Mouse (Mus musculus): ENCODE measurements at regions not wholly inside any gene's neighbourhood (a gene's known extent, or its start where the extent isn't known, plus 50 kb on each side); places are given as distances from the start of the nearest gene placed in this dataset.

DNA sequence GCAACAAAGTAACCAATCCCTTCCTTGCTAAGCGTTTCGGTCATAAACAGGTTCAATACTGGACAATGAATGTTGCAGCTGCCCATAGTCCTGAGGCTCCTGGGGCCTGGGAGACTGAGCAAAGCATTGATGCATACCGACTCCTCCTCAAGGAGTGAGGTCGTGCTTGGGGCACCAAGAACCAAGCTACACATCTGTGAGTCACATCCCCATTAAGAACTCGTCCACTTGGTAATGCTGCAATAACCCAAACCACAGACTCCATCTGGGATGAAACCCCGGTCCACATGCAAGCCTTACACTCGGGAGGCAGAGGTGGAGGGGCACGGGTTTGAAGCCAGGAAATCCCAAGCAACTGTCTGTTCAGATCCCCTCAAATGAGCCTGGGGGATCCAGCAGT lies 85.3 kb upstream of the Ctnnb1 start:
- Histone ChIP-seq H3K4me3 (replicated peaks) (no peak overlapping the region), H3K27me3 (no peaks in the 10 kb centered on the region), H3K9ac (no peak overlapping the region), H3K4me1 (peaks cover 7% of the 10 kb centered on the region), H3K9me3 (replicated peaks) (0 out of 2 replicates have a peak, but pooled peaks cover 3% of the 10 kb centered on the region), H3K27ac (no peak overlapping the region), H3K4me2 (no peak overlapping the region), H3K36me3 (no peaks in the 10 kb centered on the region)
- WGBS, result 58% methylated on average over 8 of the region's 8 CpGs
- no peak for ATAC-seq (replicated peaks; ENCODE audit: low FRiP score)

DNA sequence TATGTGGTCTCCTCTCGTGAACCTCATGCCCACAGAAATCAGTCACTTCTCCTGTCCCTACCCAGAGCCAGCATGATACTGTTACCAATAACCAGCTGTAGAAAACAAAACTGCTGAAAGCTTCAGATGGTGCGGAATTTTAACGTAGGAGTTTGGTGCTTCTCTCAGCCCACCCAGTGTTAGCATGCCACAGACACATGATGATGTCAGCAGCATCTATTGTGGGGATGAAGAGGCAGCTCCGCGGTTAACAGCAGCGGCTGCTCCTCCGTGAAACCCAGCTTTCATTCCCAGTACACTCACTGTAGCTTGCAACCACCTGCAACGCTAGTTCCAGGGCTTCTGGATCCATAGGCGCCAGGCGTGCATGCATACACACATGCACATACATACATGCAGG lies 83.5 kb upstream of the Ctnnb1 start:
- peaks cover 19% of the 10 kb centered on the region for H3K4me1 ChIP-seq
- H3K27ac ChIP-seq, result no peak overlapping the region
- H3K27me3 ChIP-seq, result no peaks in the 10 kb centered on the region
- 86% methylated on average over 10 of the region's 10 CpGs for WGBS
- no peak overlapping the region for H3K4me3 ChIP-seq (replicated peaks)
- H3K9ac ChIP-seq, result no peak overlapping the region
- no peaks in the 10 kb centered on the region for H3K36me3 ChIP-seq
- no peak for ATAC-seq (replicated peaks; ENCODE audit: low FRiP score)
- H3K9me3 ChIP-seq (replicated peaks), result 0 out of 2 replicates have a peak, but pooled peaks cover 3% of the 10 kb centered on the region
- H3K4me2 ChIP-seq, result no peak overlapping the region

- Histone ChIP-seq H3K27ac (no peak overlapping the region), H3K4me1 (peaks cover 25% of the 10 kb centered on the region), H3K36me3 (no peaks in the 10 kb centered on the region), H3K4me2 (no peak overlapping the region), H3K9ac (no peak overlapping the region), H3K9me3 (replicated peaks) (no peaks in the 10 kb centered on the region), H3K4me3 (replicated peaks) (no peak overlapping the region), H3K27me3 (no peaks in the 10 kb centered on the region)
- WGBS, result 84% methylated on average over 5 of the region's 5 CpGs
- ATAC-seq (replicated peaks; ENCODE audit: low FRiP score), result no peak
Measured at GRCm38 (mm10) chr9:120847649-120848048, 81.4 kb upstream of the Ctnnb1 start.

DNA sequence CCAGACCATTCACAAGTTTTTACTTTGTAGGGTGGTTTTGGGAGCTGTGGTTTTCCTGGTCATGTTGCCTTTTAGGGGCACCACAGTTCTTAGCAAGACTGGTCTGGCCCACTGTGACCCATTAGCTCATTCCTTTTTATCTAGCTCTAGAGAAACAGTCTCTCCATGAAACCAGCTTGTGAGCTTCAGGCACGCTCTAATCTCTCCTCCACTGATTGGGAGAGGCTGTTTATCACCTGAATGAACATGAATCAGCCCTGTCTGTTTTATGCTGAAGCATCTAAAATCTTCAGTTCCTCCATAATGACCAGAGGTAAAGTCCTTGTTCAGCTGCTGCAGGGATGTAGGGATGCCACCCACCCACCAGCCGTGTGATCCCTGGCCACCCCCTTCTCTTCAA lies 80.1 kb upstream of the Ctnnb1 start:
- Histone ChIP-seq H3K27me3 (no peaks in the 10 kb centered on the region), H3K4me2 (no peak overlapping the region), H3K9me3 (replicated peaks) (no peaks in the 10 kb centered on the region), H3K4me3 (replicated peaks) (no peak overlapping the region), H3K4me1 (peaks cover 26% of the 10 kb centered on the region), H3K9ac (no peak overlapping the region), H3K27ac (no peak overlapping the region), H3K36me3 (no peaks in the 10 kb centered on the region)
- WGBS, result 81% methylated on average over 2 of the region's 2 CpGs
- ATAC-seq (replicated peaks; ENCODE audit: low FRiP score), result no peak

- no peaks in the 10 kb centered on the region for H3K27me3 ChIP-seq
- no peak overlapping the region for H3K27ac ChIP-seq
- no peaks in the 10 kb centered on the region for H3K36me3 ChIP-seq
- H3K9me3 ChIP-seq (replicated peaks), result no peaks in the 10 kb centered on the region
- H3K4me3 ChIP-seq (replicated peaks), result no peak overlapping the region
- WGBS, result 18% methylated on average over 5 of the region's 5 CpGs
- H3K9ac ChIP-seq, result no peak overlapping the region
- H3K4me2 ChIP-seq, result no peak overlapping the region
- no peak for ATAC-seq (replicated peaks; ENCODE audit: low FRiP score)
- H3K4me1 ChIP-seq, result peaks cover 25% of the 10 kb centered on the region
Measured at GRCm38 (mm10) chr9:120850092-120850491, 78.9 kb upstream of the Ctnnb1 start.

DNA sequence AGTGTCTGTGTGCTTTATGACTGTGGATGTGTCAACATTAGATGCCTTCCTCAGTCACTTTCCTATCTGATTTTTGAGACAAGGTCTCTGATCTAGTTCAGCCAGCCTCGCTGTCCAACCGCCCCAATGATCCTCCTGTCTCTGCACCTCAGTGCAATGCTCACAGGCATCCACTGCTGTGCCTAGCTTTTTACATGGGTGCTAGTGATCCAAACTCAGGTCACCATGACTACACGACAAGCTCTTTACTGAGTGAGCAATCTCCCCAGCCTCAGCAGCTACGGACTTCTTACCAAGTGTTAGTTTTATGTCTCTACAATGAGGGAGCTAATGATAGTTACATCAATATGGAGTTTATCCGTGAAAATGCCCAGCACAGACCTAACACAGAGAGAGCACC lies 77.1 kb upstream of the Ctnnb1 start:
- no peaks in the 10 kb centered on the region for H3K36me3 ChIP-seq
- no peaks in the 10 kb centered on the region for H3K9me3 ChIP-seq (replicated peaks)
- 83% methylated on average over 5 of the region's 5 CpGs for WGBS
- no peak overlapping the region for H3K9ac ChIP-seq
- H3K4me3 ChIP-seq (replicated peaks), result no peak overlapping the region
- no peak for ATAC-seq (replicated peaks; ENCODE audit: low FRiP score)
- no peak overlapping the region for H3K27ac ChIP-seq
- peaks cover 29% of the 10 kb centered on the region for H3K4me1 ChIP-seq
- no peaks in the 10 kb centered on the region for H3K27me3 ChIP-seq
- H3K4me2 ChIP-seq, result no peak overlapping the region

DNA sequence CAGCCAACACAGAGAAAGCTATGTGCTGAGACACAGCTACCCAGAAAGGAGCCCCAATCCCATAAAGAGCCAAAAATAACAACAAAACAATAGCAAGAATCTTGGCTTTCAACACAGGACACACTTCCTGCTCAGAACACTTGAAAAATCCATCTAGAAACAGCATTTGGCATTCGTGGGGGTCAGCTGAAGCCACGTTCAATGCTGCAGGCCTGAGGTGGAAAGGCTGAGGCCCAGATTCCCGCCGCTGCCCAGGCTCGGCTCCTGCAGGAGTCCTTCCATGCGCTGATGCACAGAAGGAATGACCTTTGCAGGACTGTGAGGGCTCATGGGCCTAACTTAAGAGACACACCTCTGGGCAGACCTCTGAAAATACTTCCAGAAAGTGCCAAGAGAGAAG lies 76.4 kb upstream of the Ctnnb1 start:
- Histone ChIP-seq H3K36me3 (no peaks in the 10 kb centered on the region), H3K4me2 (no peak overlapping the region), H3K27me3 (no peaks in the 10 kb centered on the region), H3K9me3 (replicated peaks) (no peaks in the 10 kb centered on the region), H3K4me3 (replicated peaks) (no peak overlapping the region), H3K27ac (peak overlapping the region; percentile 84), H3K4me1 (peaks cover 29% of the 10 kb centered on the region), H3K9ac (0 out of 2 replicates have a peak overlapping the region, but pooled peaks have one; percentile 2)
- 25% methylated on average over 6 of the region's 6 CpGs for WGBS
- peak; percentile 61 for ATAC-seq (replicated peaks; ENCODE audit: low FRiP score)

DNA sequence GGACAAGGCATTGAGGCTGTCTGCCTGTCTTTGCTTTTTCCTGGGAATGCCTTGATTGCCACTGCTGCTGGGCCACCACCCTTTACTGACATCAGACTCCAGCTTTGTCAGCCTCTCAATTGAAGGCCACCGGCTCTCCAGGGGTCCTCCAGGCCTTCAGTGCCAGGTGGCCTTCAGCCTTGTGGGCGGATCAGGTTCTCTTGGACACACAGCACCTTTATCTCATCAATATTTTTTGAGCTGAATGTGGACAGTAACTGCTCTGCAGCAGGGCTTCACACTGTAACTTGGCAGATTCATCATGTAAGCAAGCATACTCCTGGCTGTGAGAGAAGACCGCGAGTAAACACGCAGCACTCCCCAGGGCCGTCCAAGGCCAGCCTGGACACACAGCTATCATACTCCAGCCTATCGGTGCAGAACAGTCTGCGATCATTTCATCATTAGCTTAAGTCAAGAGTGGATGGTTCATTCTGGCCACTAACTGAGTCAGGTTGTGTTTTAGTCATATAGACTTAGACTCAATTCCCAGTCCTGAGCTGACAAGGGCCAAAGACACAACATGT lies 75.9 kb upstream of the Ctnnb1 start:
- WGBS, result 75% methylated on average over 8 of the region's 8 CpGs
- Histone ChIP-seq H3K4me2 (no peak overlapping the region), H3K27ac (peak overlapping the region; percentile 84)

GRCm38 (mm10) chr9:120854351-120854750 lies 74.7 kb upstream of the Ctnnb1 start:
- Histone ChIP-seq H3K4me3 (replicated peaks) (no peak overlapping the region), H3K4me1 (peaks cover 29% of the 10 kb centered on the region), H3K27me3 (no peaks in the 10 kb centered on the region), H3K9me3 (replicated peaks) (no peaks in the 10 kb centered on the region), H3K4me2 (no peak overlapping the region), H3K9ac (no peak overlapping the region), H3K36me3 (no peaks in the 10 kb centered on the region), H3K27ac (no peak overlapping the region)
- ATAC-seq (replicated peaks; ENCODE audit: low FRiP score), result no peak
- WGBS, result 82% methylated on average over 7 of the region's 7 CpGs

More for the DNA sequence above, 75.9 kb upstream of the Ctnnb1 start:
- Histone ChIP-seq H3K4me3 (replicated peaks) (no peak overlapping the region), H3K27me3 (no peaks in the 10 kb centered on the region), H3K9ac (0 out of 2 replicates have a peak overlapping the region, but pooled peaks have one; percentile 2), H3K9me3 (replicated peaks) (no peaks in the 10 kb centered on the region), H3K4me1 (peaks cover 29% of the 10 kb centered on the region), H3K36me3 (no peaks in the 10 kb centered on the region)
- ATAC-seq (replicated peaks; ENCODE audit: low FRiP score), result no peak; the same call in 1 of the 2 replicates

DNA sequence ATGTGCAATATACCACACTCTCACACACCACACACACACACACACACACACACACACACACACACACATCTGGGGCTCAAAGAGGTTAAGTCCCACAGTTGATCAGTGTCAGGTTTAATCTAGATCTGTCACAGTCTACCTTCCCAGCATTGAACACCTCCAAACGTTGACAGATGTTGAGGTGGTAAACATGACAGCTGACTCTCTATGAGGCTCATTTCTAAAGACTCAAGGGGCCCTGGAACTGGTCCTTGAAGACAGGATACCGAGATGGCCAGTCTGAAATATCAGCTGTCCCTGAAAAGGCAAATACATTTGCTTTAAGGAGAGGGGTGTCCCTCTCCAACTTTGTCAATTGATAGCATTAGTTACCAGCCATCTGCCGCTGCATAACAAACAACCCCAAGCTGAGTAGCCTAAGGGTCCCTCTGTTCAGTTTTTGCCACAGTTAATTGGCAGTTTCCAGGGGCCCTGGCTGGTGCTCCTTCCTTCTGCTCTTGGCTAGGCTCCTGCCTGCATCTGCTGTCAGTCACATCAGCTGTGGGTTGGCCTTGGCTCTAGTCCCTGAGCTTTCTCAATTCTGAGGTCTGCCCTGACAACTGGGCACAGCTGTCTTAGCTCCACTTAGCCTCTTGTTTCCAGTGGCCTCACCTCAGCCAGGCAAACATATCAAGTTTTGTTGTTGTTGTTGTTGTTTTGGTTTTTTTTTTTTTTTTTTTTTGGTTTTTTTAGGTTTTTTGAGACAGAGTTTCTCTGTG lies 73.5 kb upstream of the Ctnnb1 start:
- WGBS, result 66% methylated on average over 3 of the region's 3 CpGs
- no peaks in the 10 kb centered on the region for H3K27me3 ChIP-seq
- H3K4me1 ChIP-seq, result peaks cover 18% of the 10 kb centered on the region
- H3K9ac ChIP-seq, result no peak overlapping the region
- no peak overlapping the region for H3K4me3 ChIP-seq (replicated peaks)
- H3K4me2 ChIP-seq, result no peak overlapping the region
- no peak for ATAC-seq (replicated peaks; ENCODE audit: low FRiP score)
- no peaks in the 10 kb centered on the region for H3K36me3 ChIP-seq
- no peaks in the 10 kb centered on the region for H3K9me3 ChIP-seq (replicated peaks)
- no peak overlapping the region for H3K27ac ChIP-seq

GRCm38 (mm10) chr9:120857849-120858510 lies 71.0 kb upstream of the Ctnnb1 start:
- WGBS, result 89% methylated on average over 6 of the region's 6 CpGs
- Histone ChIP-seq H3K36me3 (no peaks in the 10 kb centered on the region), H3K9me3 (replicated peaks) (no peaks in the 10 kb centered on the region), H3K27ac (no peak overlapping the region), H3K9ac (no peak overlapping the region), H3K27me3 (no peaks in the 10 kb centered on the region), H3K4me3 (replicated peaks) (no peak overlapping the region), H3K4me2 (no peak overlapping the region), H3K4me1 (peaks cover 8% of the 10 kb centered on the region)
- ATAC-seq (replicated peaks; ENCODE audit: low FRiP score), result no peak

DNA sequence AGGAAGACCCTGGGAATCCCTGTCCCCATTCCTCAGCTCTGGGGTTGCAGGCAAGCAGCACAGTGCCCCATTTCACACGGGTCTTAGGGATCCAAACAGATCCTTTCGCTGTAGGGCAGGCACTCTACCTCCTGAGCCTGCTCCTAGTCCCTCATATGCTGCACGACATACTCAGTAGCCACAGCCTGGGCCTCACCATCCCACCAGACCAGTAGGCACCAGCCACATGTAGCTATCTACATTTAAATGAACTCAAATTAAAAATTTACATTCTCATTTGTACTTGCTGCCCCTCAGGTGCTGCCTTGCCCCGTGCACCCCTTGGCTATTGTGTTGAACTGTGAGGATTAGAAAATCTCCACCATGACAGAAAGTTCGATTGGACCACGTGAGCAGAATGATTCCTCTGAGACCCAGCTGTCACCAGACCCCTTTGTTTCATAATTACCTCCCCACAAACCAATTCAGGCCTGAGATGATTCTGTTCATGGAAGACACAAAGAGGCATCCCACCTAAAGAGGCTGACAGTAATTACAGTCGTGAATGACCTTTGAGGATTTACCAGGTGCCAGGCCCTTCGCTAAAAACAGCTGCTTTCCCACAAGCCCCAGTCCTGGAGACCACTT lies 67.9 kb upstream of the Ctnnb1 start:
- no peaks in the 10 kb centered on the region for H3K4me1 ChIP-seq
- H3K9me3 ChIP-seq (replicated peaks), result no peaks in the 10 kb centered on the region
- no peak overlapping the region for H3K9ac ChIP-seq
- no peaks in the 10 kb centered on the region for H3K36me3 ChIP-seq
- H3K27me3 ChIP-seq, result 0 out of 2 replicates have a peak, but pooled peaks cover 3% of the 10 kb centered on the region
- no peak overlapping the region for H3K27ac ChIP-seq
- H3K4me3 ChIP-seq (replicated peaks), result no peak overlapping the region
- no peak overlapping the region for H3K4me2 ChIP-seq
- no peak for ATAC-seq (replicated peaks; ENCODE audit: low FRiP score)
- WGBS, result 69% methylated on average over 8 of the region's 8 CpGs
